Mouse (Mus musculus) limb, embryonic 11.5 days (tissue): ENCODE measurements around the gene Defb26. TPM values are rescaled to one million over a fixed set of nuclear protein-coding genes. Genes with fewer than 3 reads are reported as not detected.

Source experiments
- polyA plus RNA-seq: library from polyadenylated mRNA; unstranded; fragments of >200 nt; fragmentation: Nextera tagmentation; extraction: Ambion mirVana; gene quantifications from 2 replicates; pipeline ENCODE4 v1.2.1, GENCODE M21; 2014

Defb26 gene
- polyA plus RNA-seq, 1 experiment from 2014 or later: not detected

Other genes starting within 250 kb of the Defb26 start
- gene Tbc1d20, start 217.9 kb downstream of the Defb26 start, polyA plus RNA-seq: 30.5 and 35.4 TPM in 2 replicates
- gene Rbck1, start 179.0 kb downstream of the Defb26 start, polyA plus RNA-seq: 66.6 and 67.4 TPM in 2 replicates
- 1.4 and 1.8 TPM in 2 replicates for gene Trib3, start 167.7 kb downstream of the Defb26 start, polyA plus RNA-seq
- gene Nrsn2, start 135.1 kb downstream of the Defb26 start, polyA plus RNA-seq: 1.8 and 2.2 TPM in 2 replicates
- 21.1 and 21.8 TPM in 2 replicates for gene Sox12, start 113.6 kb downstream of the Defb26 start, polyA plus RNA-seq
- 69.4 and 75.8 TPM in 2 replicates for gene Zcchc3, start 96.7 kb downstream of the Defb26 start, polyA plus RNA-seq
- gene 6820408C15Rik, start 96.1 kb downstream of the Defb26 start, polyA plus RNA-seq: 0.15 and 0.54 TPM in 2 replicates
- gene Defb23, start 47.1 kb downstream of the Defb26 start, polyA plus RNA-seq: not detected in 2 replicates
- gene Defb20, start 34.6 kb downstream of the Defb26 start, polyA plus RNA-seq: not detected in 2 replicates
- gene Defb22, start 21.6 kb downstream of the Defb26 start, polyA plus RNA-seq: not detected in 2 replicates
- not detected in 2 replicates for gene Defb28, start 6.6 kb upstream of the Defb26 start, polyA plus RNA-seq
- not detected in 2 replicates for gene Defb29, start 28.4 kb upstream of the Defb26 start, polyA plus RNA-seq
- gene Gm17416, start 57.6 kb upstream of the Defb26 start, polyA plus RNA-seq: not detected in 2 replicates
- gene Defb21, start 61.1 kb upstream of the Defb26 start, polyA plus RNA-seq: not detected in 2 replicates
- not detected in 2 replicates for gene Defb19, start 68.6 kb upstream of the Defb26 start, polyA plus RNA-seq
- not detected in 2 replicates for gene Defb45, start 87.7 kb upstream of the Defb26 start, polyA plus RNA-seq
- not detected in 2 replicates for gene Defb36, start 92.6 kb upstream of the Defb26 start, polyA plus RNA-seq
- 0.89 TPM in 1 of 2 replicates, not detected in the other for gene Defb25, start 111.4 kb upstream of the Defb26 start, polyA plus RNA-seq
- gene Rem1, start 115.3 kb upstream of the Defb26 start, polyA plus RNA-seq: 0.69 and 0.88 TPM in 2 replicates
- 123 and 126 TPM in 2 replicates for gene H13, start 157.8 kb upstream of the Defb26 start, polyA plus RNA-seq
- gene Mcts2, start 175.3 kb upstream of the Defb26 start, polyA plus RNA-seq: 37.1 and 38.5 TPM in 2 replicates
- gene Id1, start 224.6 kb upstream of the Defb26 start, polyA plus RNA-seq: 221 and 248 TPM in 2 replicates
- 18.5 and 22.3 TPM in 2 replicates for gene Cox4i2, start 242.5 kb upstream of the Defb26 start, polyA plus RNA-seq